Mouse (Mus musculus) stomach, embryonic 15.5 days (tissue): ENCODE data around the gene Fkbp4. TPM values are rescaled to one million over a fixed set of nuclear protein-coding genes. Genes with fewer than 3 reads are reported as not detected.

Experiments
- ATAC-seq: fragments of 200-750 bp; cut with Nextera tagmentation; 2 replicates; pipeline ENCODE4 v1.8.0; 2017; ENCODE audit warnings: low read depth, moderate number of reproducible peaks, moderate TSS enrichment; ENCODE audit not compliant: insufficient read depth, low FRiP score
- H3K27ac ChIP-seq: fragments of 300-500 bp; sonication (generic); 2 replicates; pipeline ENCODE4 v1.5.1; 2015; ENCODE audit warnings: mild to moderate bottlenecking, inconsistent platforms
- H3K27me3 ChIP-seq: fragments of 300-500 bp; sonication (generic); replicated peaks from 2 replicates; pipeline ENCODE4 v1.6.1; 2015; ENCODE audit warnings: inconsistent platforms
- H3K36me3 ChIP-seq: fragments of 300-500 bp; sonication (generic); 2 replicates; pipeline ENCODE4 v1.6.1; 2015; ENCODE audit warnings: inconsistent platforms
- H3K4me1 ChIP-seq: fragments of 300-500 bp; sonication (generic); 2 replicates; pipeline ENCODE4 v1.6.1; 2015; ENCODE audit warnings: inconsistent platforms
- H3K4me2 ChIP-seq: fragments of 300-500 bp; sonication (generic); 2 replicates; pipeline ENCODE4 v1.6.1; 2015; ENCODE audit warnings: mild to moderate bottlenecking, inconsistent platforms
- H3K4me3 ChIP-seq: fragments of 300-500 bp; sonication (generic); replicated peaks from 2 replicates; pipeline ENCODE4 v1.5.1; 2015; ENCODE audit warnings: inconsistent platforms
- H3K9ac ChIP-seq: fragments of 300-500 bp; sonication (generic); 2 replicates; pipeline ENCODE4 v1.6.1; 2015; ENCODE audit warnings: inconsistent platforms
- H3K9me3 ChIP-seq: fragments of 300-500 bp; sonication (generic); 2 replicates; pipeline ENCODE4 v1.6.1; 2016; ENCODE audit warnings: inconsistent platforms
- WGBS: fragments of 180-500 bp; shearing (Covaris S2); methylation state at CpG from one replicate; pipeline ENCODE4 v1.1.7; 2015; 5-methylcytosine and 5-hydroxymethylcytosine counted together
- polyA plus RNA-seq: library from polyadenylated mRNA; unstranded; fragments of >200 nt; fragmentation: Nextera tagmentation; extraction: Ambion mirVana; gene quantifications from 2 replicates; pipeline ENCODE4 v1.2.1, GENCODE M21; 2015

Gene Fkbp4
- polyA plus RNA-seq, 1 experiment from 2014 or later: 407 TPM

DNA sequence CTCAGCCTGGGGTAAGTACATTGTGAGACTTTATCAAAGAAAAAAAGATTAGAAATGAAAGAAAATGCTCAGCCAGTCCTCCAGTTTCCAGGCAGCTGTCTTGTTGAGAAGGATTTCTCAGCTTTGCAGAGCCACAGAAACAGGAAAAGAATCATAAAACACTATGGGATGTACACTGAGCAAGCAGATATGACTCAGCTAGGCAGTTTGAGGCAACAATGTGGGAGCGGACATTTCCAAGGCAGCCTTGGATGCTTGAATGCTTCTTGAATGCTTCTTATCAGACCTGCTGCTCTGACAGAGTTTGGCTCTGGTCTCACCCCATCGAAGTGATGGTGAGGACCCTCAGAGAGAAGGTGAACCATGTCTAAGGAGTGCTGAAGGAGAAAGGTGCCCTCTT lies 17.4 kb downstream of the Fkbp4 start:
- Histone ChIP-seq H3K4me2 (no peak overlapping the region), H3K36me3 (no peaks in the 10 kb centered on the region), H3K4me1 (no peaks in the 10 kb centered on the region), H3K4me3 (no peak overlapping the region), H3K27ac (0 out of 2 replicates have a peak overlapping the region, but pooled peaks have one; percentile 3), H3K27me3 (no peaks in the 10 kb centered on the region), H3K9me3 (no peaks in the 10 kb centered on the region), H3K9ac (no peak overlapping the region)
- no peak for ATAC-seq
- WGBS: 71% methylated on average over 2 of the region's 2 CpGs

DNA sequence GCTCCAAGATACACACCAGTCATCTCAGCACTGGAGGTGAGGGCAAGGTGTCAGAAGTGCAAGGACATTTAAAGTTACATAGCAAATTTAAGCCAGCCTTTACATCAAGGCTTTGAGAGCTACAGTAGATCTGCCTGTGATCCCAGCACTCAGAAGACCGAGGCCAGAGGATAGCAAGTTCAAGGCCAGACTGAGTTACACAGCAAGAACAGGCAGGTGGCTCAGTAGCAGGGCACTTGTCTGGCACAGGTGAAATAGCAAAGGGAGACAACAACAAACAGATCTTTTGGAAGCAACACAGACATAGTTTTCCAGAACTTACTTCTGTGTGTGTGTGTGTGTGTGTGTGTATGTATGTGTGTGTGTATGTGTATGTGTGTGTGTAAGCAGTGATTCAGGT lies 20.4 kb downstream of the Fkbp4 start:
- H3K36me3 ChIP-seq: no peaks in the 10 kb centered on the region
- H3K27ac ChIP-seq: no peak overlapping the region
- no peak overlapping the region for H3K9ac ChIP-seq
- H3K4me3 ChIP-seq: no peak overlapping the region
- 89% methylated on average over 1 of the region's 1 CpGs for WGBS
- H3K4me2 ChIP-seq: no peak overlapping the region
- ATAC-seq: no peak
- H3K27me3 ChIP-seq: no peaks in the 10 kb centered on the region
- H3K9me3 ChIP-seq: no peaks in the 10 kb centered on the region
- H3K4me1 ChIP-seq: no peaks in the 10 kb centered on the region

DNA sequence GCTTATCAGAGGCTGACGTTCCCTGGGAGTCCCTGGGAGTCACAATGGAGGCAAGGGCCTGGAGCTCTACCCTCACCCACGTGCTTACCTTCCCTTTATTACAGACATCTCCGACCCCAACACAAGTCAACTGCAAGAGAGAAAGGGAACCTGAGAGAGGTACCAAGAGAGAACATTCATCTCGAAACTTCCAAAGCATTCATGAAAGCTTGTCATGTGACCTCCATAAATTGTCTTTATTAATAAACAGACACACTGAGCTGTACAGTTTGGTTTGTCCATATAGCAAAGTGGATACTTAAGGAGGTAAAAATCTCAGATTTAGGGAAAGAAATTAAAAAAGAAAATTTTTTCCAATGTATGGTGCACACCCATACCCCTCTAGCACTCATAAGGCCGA lies 22.3 kb downstream of the Fkbp4 start:
- no peak overlapping the region for H3K4me3 ChIP-seq
- no peak overlapping the region for H3K9ac ChIP-seq
- no peaks in the 10 kb centered on the region for H3K4me1 ChIP-seq
- ATAC-seq: no peak
- no peaks in the 10 kb centered on the region for H3K9me3 ChIP-seq
- H3K36me3 ChIP-seq: peaks cover 7% of the 10 kb centered on the region
- H3K27ac ChIP-seq: no peak overlapping the region
- no peaks in the 10 kb centered on the region for H3K27me3 ChIP-seq
- WGBS: 85% methylated on average over 5 of the region's 5 CpGs
- no peak overlapping the region for H3K4me2 ChIP-seq

DNA sequence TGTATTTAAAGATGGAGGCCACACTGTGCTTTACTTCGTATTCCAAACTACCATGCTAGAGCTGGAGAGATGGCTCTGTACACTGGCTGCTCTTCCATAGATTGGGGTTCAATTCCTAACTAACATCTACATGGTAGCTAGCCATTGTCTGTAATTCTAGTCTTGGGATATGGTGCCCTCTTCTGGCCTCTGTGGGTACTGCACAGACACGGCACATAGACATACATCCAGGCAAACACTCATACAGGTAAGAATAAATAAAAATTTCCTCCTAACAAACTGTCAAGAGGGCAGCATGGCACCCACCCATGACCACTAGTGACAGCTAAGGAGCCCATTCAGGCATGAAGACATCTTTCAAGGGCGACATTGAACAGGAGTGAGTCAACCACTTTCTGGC lies 27.4 kb downstream of the Fkbp4 start:
- Histone ChIP-seq H3K27ac (no peak overlapping the region), H3K9ac (no peak overlapping the region), H3K36me3 (peaks cover 34% of the 10 kb centered on the region), H3K4me2 (no peak overlapping the region), H3K27me3 (no peaks in the 10 kb centered on the region), H3K4me3 (no peak overlapping the region), H3K9me3 (no peaks in the 10 kb centered on the region), H3K4me1 (no peaks in the 10 kb centered on the region)
- WGBS: 14% methylated on average over 3 of the region's 3 CpGs
- no peak for ATAC-seq

DNA sequence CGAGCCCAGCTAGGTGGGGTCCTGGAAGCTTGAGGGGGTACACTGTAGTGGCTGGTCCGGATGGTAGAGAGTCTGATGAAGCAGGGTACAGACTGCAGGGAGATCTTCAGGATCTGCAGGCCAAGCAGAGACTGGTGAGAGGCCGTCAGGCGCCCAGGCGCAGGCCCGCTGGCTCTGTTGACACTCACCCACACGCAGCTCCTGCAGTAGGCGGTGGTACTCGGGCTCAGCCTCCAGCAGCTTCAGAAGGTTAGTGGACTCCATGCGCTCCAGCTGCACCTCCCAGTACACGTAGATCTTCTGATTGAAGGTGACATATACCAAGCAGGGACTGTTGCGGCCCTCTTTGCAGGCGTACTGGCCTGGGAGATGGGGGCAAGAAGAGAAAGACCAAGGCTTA lies 28.2 kb downstream of the Fkbp4 start:
- Histone ChIP-seq H3K9me3 (no peaks in the 10 kb centered on the region), H3K4me3 (no peak overlapping the region), H3K4me2 (no peak overlapping the region), H3K9ac (no peak overlapping the region), H3K36me3 (peaks cover 34% of the 10 kb centered on the region), H3K27ac (no peak overlapping the region), H3K27me3 (no peaks in the 10 kb centered on the region), H3K4me1 (no peaks in the 10 kb centered on the region)
- 95% methylated on average over 13 of the region's 13 CpGs for WGBS
- no peak for ATAC-seq

DNA sequence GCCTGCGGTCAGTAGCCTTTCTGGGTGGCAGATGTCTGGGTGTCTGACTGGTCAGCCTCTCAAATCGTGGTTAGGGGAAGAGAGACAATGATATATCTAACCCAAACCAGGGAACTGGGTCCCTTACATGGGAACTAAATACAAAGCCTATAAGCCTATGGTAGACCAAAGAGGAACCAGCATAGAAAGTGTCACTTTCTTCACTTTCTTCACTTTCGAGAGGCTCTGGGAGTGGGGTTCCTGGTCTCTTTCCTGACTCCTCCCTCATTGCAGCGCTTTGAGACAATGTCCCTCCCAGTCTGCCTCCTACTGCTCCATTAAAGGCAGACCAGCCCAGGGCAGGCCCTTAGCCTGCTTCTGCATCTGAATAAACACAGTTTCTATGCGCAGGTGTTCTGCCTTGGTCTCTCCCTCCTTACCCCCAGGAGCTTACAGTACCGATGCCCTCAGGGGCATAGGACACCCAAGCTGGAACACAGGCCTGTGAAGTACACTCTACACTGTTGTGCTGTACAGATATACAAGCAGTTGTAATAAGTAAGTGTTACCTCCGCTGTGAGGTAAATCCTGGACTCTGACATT lies 29.8 kb downstream of the Fkbp4 start:
- no peak for ATAC-seq
- Histone ChIP-seq H3K4me2 (no peak overlapping the region), H3K9me3 (no peaks in the 10 kb centered on the region), H3K9ac (no peak overlapping the region), H3K27ac (no peak overlapping the region), H3K4me3 (no peak overlapping the region), H3K27me3 (no peaks in the 10 kb centered on the region), H3K4me1 (no peaks in the 10 kb centered on the region), H3K36me3 (peaks cover 34% of the 10 kb centered on the region)
- WGBS: 87% methylated on average over 7 of the region's 7 CpGs

DNA sequence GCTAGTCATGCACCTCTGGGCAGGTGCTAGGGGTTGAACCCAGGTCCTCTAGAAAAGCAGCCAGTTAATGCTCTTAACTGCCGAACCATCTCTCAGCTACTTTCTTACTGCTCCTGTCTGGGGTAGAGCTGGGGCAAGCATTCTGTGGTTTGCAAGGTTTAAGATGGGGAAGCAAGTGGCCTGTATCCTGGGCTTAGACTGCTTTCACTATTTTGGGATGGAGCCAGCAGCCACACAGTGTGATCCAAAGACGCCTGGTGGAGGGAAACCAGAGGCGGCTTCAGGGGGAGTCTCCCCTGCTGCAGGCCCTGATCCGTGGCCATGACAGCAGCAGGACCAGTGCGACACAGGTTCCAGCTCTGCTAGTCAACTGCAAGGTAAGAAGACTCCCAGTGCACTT lies 33.8 kb downstream of the Fkbp4 start:
- Histone ChIP-seq H3K4me1 (0 out of 2 replicates have a peak, but pooled peaks cover 6% of the 10 kb centered on the region), H3K4me3 (no peak overlapping the region)
- ATAC-seq: no peak

DNA sequence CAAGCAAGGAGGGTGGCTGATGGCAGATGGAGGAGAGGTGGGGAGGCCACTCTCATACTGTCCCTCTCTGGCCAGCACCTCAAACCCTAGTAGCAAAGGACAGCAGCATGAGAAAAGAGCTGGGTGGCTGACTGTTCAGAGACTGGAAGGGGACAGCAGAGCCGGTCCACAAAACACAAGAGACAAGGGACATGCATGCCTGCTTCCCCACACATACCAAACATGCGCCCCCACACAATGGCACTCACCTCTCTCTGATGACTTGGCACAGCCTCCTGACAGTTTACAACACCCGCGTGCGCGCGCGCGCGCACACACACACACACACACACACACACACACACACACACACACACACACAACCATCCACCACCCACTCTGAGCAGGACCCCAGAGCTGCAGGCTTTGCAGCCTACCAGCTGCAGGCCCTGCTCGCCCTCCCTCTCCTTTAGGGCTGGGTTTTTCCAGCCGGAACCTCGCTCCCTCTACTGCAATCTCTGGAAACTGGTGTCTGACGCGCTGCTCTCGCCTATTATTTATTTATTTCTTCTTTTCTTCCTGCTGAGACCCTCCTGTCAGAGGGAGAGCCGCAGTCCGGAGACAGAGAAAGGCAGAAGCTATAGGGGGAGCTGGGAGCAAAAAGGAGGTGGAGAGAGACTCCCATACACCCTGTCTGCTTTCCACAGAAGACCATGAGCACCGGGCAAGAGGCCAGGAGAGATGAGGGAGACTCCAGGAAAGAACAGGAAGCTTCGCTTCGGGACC lies 38.9 kb downstream of the Fkbp4 start:
- peak overlapping the region; percentile 49 for H3K4me2 ChIP-seq
- peaks cover 10% of the 10 kb centered on the region; the same call in 1 of the 2 replicates for H3K4me1 ChIP-seq
- H3K4me3 ChIP-seq: peak overlapping the region; percentile 24; the same call in 1 of the 2 replicates
- ATAC-seq: peak; percentile 61
- no peaks in the 10 kb centered on the region for H3K27me3 ChIP-seq
- H3K36me3 ChIP-seq: no peaks in the 10 kb centered on the region
- H3K9ac ChIP-seq: no peak overlapping the region
- no peaks in the 10 kb centered on the region for H3K9me3 ChIP-seq
- 37% methylated on average over 21 of the region's 21 CpGs for WGBS
- H3K27ac ChIP-seq: no peak overlapping the region

More for the DNA sequence above, 33.8 kb downstream of the Fkbp4 start:
- Histone ChIP-seq H3K27ac (no peak overlapping the region), H3K36me3 (peaks cover 16% of the 10 kb centered on the region), H3K27me3 (no peaks in the 10 kb centered on the region), H3K9ac (no peak overlapping the region), H3K4me2 (no peak overlapping the region), H3K9me3 (no peaks in the 10 kb centered on the region)
- WGBS: 49% methylated on average over 5 of the region's 5 CpGs

DNA sequence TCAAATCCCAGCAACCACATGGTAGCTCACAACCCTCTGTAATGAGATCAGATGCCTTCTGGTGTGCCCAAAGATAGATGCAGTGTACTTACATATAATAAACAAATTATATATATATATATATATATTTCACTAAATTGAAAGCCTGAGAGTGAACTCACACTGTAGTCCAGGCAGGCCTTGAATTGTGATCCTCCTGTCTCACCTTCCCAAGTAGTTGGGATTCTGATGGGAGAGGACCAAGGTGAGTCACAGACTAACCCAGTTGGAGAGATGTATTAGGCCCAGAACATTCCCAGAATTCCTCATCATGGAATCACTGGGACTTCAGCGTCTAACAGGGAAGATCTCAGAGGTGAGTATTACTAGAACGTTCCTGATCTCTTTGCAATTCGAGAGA lies 39.5 kb downstream of the Fkbp4 start, which contains the start of gene Nrip2:
Gene Nrip2 (plus strand): TSS at position 301 of the 400 bp plus-strand sequence.
- H3K9me3 ChIP-seq: no peaks in the 10 kb centered on the region
- peak within 1 kb of the TSS; percentile 24; the same call in 1 of the 2 replicates for H3K4me3 ChIP-seq
- no peak within 1 kb of the TSS for H3K9ac ChIP-seq
- 63% methylated on average over 3 of the region's 3 CpGs for WGBS
- H3K27me3 ChIP-seq: no peaks in the 10 kb centered on the region
- H3K27ac ChIP-seq: no peak within 1 kb of the TSS
- no peak for ATAC-seq
- H3K4me2 ChIP-seq: peak within 1 kb of the TSS; percentile 49
- H3K36me3 ChIP-seq: no peaks in the 10 kb centered on the region
- peaks cover 10% of the 10 kb centered on the region; the same call in 1 of the 2 replicates for H3K4me1 ChIP-seq

DNA sequence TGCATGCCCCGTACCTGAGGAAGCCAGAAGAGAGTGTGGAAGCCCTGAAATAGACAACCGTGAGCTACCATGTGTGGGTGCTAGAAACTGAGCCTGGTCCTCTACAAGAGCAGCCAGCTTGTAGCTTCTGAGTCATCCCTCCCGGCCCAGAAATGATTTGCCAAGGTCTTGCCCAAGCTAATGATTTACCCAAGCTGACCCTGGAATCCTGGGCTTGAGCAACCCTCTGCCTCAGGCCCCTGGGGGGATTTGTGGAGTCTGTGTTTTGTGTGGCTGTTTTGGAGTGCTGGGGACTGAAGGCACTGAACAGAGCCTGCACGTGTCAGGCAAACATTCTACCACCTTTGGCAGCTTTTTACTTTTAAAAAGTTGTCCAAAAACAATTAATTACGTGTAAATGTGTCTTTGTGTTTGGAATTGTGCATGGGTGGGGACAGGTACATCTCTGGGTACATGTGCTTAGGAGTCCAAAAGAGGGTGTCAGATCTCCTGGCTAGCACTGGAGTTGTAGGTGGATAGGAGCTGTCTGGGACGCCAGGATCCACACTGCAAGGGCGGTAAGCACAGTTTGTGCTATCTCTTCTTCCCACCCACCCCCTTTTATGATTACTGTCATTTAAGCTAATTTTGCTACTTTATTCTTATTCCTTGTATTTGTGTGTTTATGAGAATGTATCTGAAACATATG lies 40.8 kb downstream of the Fkbp4 start:
- peaks cover 10% of the 10 kb centered on the region; the same call in 1 of the 2 replicates for H3K4me1 ChIP-seq
- ATAC-seq: no peak; the same call in 1 of the 2 replicates
- H3K9ac ChIP-seq: no peak overlapping the region
- H3K27ac ChIP-seq: no peak overlapping the region
- H3K9me3 ChIP-seq: no peaks in the 10 kb centered on the region
- no peaks in the 10 kb centered on the region for H3K27me3 ChIP-seq
- no peak overlapping the region for H3K4me2 ChIP-seq
- no peaks in the 10 kb centered on the region for H3K36me3 ChIP-seq
- WGBS: 65% methylated on average over 7 of the region's 7 CpGs
- H3K4me3 ChIP-seq: no peak overlapping the region

DNA sequence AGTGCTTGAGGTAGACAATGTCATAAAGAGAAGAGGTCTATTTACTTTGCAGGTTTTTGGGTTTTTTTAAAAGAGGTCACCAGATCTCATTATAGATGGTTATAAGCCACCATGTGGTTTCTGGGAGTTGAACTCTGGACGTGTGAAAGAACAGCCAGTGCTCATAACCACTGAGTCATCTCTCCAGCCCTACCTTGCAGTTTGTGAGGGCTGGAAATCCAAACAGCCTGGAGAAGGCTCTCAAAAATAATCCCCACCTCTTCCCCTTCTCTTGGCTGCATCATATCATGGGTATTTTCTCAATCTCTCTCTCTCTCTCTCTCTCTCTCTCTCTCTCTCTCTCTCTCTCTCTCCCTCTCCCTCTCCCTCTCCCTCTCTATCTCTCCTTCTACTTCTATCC lies 47.8 kb downstream of the Fkbp4 start:
- 30% methylated on average over 1 of the region's 1 CpGs for WGBS
- H3K9ac ChIP-seq: no peak overlapping the region
- no peak for ATAC-seq

DNA sequence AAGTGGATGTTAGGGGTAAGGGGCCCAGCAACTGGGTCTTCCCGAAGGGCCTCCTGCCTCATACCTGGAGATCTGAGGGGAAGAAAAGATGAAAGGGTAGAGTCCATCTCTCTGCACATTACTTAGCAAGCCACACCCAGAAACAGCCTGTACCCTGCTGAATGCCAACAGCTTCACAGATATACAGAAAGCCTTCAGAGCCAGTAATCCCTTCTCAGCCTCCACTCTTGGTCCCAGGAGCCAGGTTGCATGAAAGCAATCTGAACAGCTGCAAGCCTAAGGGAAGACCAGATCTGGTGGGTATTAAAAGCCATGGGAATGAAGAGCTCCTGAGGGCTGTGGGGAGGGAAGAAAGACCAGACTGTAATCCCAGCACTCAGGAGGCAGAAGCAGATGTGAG lies 49.3 kb downstream of the Fkbp4 start:
- 64% methylated on average over 1 of the region's 1 CpGs for WGBS
- Histone ChIP-seq H3K36me3 (no peaks in the 10 kb centered on the region), H3K9ac (no peak overlapping the region), H3K4me3 (no peak overlapping the region), H3K4me2 (no peak overlapping the region), H3K27ac (no peak overlapping the region), H3K4me1 (no peaks in the 10 kb centered on the region), H3K27me3 (no peaks in the 10 kb centered on the region), H3K9me3 (no peaks in the 10 kb centered on the region)
- no peak for ATAC-seq

More for the DNA sequence above, 47.8 kb downstream of the Fkbp4 start:
- no peaks in the 10 kb centered on the region for H3K36me3 ChIP-seq
- no peaks in the 10 kb centered on the region for H3K27me3 ChIP-seq
- no peaks in the 10 kb centered on the region for H3K4me1 ChIP-seq
- H3K4me2 ChIP-seq: no peak overlapping the region
- no peaks in the 10 kb centered on the region for H3K9me3 ChIP-seq
- H3K4me3 ChIP-seq: no peak overlapping the region
- no peak overlapping the region for H3K27ac ChIP-seq
